Mouse (Mus musculus): ENCODE measurements around the gene Rasa1. TPM values are rescaled to one million over a fixed set of nuclear protein-coding genes. Genes with fewer than 3 reads are reported as not detected.
A peak's percentile ranks its signal among the peaks of the same experiment; 100 is the strongest.

The Rasa1 gene
- total and polyA plus RNA-seq, 2 experiments: 3.0 to 25.4 TPM

- peaks cover 6% of the 10 kb centered on the region; the same call in 1 of the 2 replicates for H3K36me3 ChIP-seq (ENCODE audit: control insufficient read depth, insufficient read depth, low read length)
- TF ChIP-seq CTCF (IDR thresholded peaks at IDR 0.05; ENCODE audit: low read depth, low read length) (no peak), POLR2A (IDR thresholded peaks at IDR 0.05; ENCODE audit: extremely low read depth, insufficient read depth, low read length) (no peak)
- peak; percentile 50 for DNase-seq (ENCODE audit: extremely low read depth, low read depth, low spot score)
- H3K4me3 ChIP-seq (ENCODE audit: insufficient read depth, low read depth, low read length): peak overlapping the region; percentile 67
- no peaks in the 10 kb centered on the region; the same call in 1 of the 2 replicates for H3K4me1 ChIP-seq (ENCODE audit: control insufficient read depth, insufficient read depth, low read length)
- WGBS: under 1% methylated on average over 17 of the region's 17 CpGs
- H3K79me2 ChIP-seq (ENCODE audit: control insufficient read depth, insufficient read depth, low read length): peaks cover 8% of the 10 kb centered on the region; the same call in 1 of the 2 replicates
- peak overlapping the region; percentile 74 for H3K9ac ChIP-seq (ENCODE audit: low read depth, low read length)
- no peaks in the 10 kb centered on the region for H3K27me3 ChIP-seq (ENCODE audit: control insufficient read depth, insufficient read depth, low read length)
- peak overlapping the region; percentile 11 for H3K27ac ChIP-seq (replicated peaks; ENCODE audit: insufficient read depth, low read depth, low read length)
These were observed 99.2 kb downstream of the Rasa1 start for GRCm38 (mm10) chr13:85189644-85190121.

- WGBS: 2% methylated on average over 44 of the region's 44 CpGs
- peaks cover 6% of the 10 kb centered on the region; the same call in 1 of the 2 replicates for H3K36me3 ChIP-seq (ENCODE audit: control insufficient read depth, insufficient read depth, low read length)
- H3K79me2 ChIP-seq (ENCODE audit: control insufficient read depth, insufficient read depth, low read length): peaks cover 8% of the 10 kb centered on the region; the same call in 1 of the 2 replicates
- H3K27ac ChIP-seq (replicated peaks; ENCODE audit: insufficient read depth, low read depth, low read length): peak within 1 kb of the TSS; percentile 11
- no peaks in the 10 kb centered on the region for H3K27me3 ChIP-seq (ENCODE audit: control insufficient read depth, insufficient read depth, low read length)
- peak within 1 kb of the TSS; percentile 67 for H3K4me3 ChIP-seq (ENCODE audit: insufficient read depth, low read depth, low read length)
- no peaks in the 10 kb centered on the region; the same call in 1 of the 2 replicates for H3K4me1 ChIP-seq (ENCODE audit: control insufficient read depth, insufficient read depth, low read length)
- peak; percentile 79 for DNase-seq (ENCODE audit: extremely low read depth, low read depth, low spot score)
- peak within 1 kb of the TSS; percentile 74 for H3K9ac ChIP-seq (ENCODE audit: low read depth, low read length)
- TF ChIP-seq CTCF (IDR thresholded peaks at IDR 0.05; ENCODE audit: low read depth, low read length) (no peak), POLR2A (IDR thresholded peaks at IDR 0.05; ENCODE audit: extremely low read depth, insufficient read depth, low read length) (peak; percentile 43; the same call in 1 of the 2 replicates)
These were observed 99.9 kb downstream of the Rasa1 start, which contains the start of gene Ccnh for GRCm38 (mm10) chr13:85188903-85189643. Gene Ccnh, plus strand, starts transcription at chr13:85189408.

Other genes starting within 250 kb of the Rasa1 start
- gene Ccnh, start 99.7 kb downstream of the Rasa1 start, total RNA-seq (2014; rRNA removed): 18.1 and 18.3 TPM in 2 replicates
- 15.5 and 17.3 TPM in 2 replicates for gene Ccnh, start 99.7 kb downstream of the Rasa1 start, polyA plus RNA-seq (2012; rRNA removed)

Data from liver, adult 2 months (tissue).